Mouse (Mus musculus) bone marrow macrophage, adult 2 months (primary cell): ENCODE measurements at regions not wholly inside any gene's neighbourhood (a gene's known extent, or its start where the extent isn't known, plus 50 kb on each side); places are given as distances from the start of the nearest gene placed in this dataset.

Experiments
- H3K27ac ChIP-seq: 2 replicates; pipeline ENCODE4 v1.5.1; 2012; ENCODE audit warnings: low read depth, low read length; ENCODE audit not compliant: insufficient read depth
- H3K4me1 ChIP-seq: 2 replicates; pipeline ENCODE4 v1.6.1; 2012; ENCODE audit warnings: low read length; ENCODE audit not compliant: control insufficient read depth, insufficient read depth
- H3K4me3 ChIP-seq: 2 replicates; pipeline ENCODE4 v1.5.1; 2012; ENCODE audit warnings: mild to moderate bottlenecking, low read length, moderate library complexity; ENCODE audit not compliant: insufficient read depth
- CTCF ChIP-seq: IDR thresholded peaks from 2 replicates; pipeline ENCODE4 v1.5.1; 2012; ENCODE audit warnings: low read depth, mild to moderate bottlenecking, low read length, moderate library complexity
- POLR2A ChIP-seq: IDR thresholded peaks from 2 replicates; pipeline ENCODE4 v1.6.1; 2012; ENCODE audit warnings: mild to moderate bottlenecking, low read depth, low read length, borderline replicate concordance

GRCm38 (mm10) chr9:47439506-47439905, 90.5 kb upstream of the Cadm1 start:
- peaks cover 8% of the 10 kb centered on the region for H3K4me1 ChIP-seq
- no peak for TF ChIP-seq CTCF
- no peak for TF ChIP-seq POLR2A
- no peak overlapping the region for H3K27ac ChIP-seq
- H3K4me3 ChIP-seq = no peak overlapping the region

GRCm38 (mm10) chr9:47440128-47440527, 89.8 kb upstream of the Cadm1 start:
- peaks cover 13% of the 10 kb centered on the region for H3K4me1 ChIP-seq
- no peak overlapping the region for H3K4me3 ChIP-seq
- no peak for TF ChIP-seq CTCF
- no peak for TF ChIP-seq POLR2A
- H3K27ac ChIP-seq = no peak overlapping the region

DNA sequence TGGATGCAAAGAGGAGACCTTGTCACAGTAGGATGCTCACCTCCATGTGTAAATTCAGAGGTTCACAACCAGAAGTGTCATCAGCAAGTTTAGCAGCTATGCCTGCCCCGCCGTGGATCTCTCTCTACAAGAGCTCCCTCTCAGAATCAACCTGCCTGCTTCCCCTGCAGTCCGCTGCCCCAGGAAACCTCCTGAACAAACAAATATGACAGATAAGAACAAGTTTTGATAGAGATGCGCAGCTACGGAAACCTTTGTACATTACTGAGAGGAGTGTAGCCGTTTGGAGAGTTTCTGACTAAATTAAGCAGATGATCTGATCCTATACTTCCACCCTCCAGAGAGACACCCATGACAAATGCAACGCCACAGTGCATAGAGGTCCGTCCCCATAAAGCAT, 88.8 kb upstream of the Cadm1 start:
- H3K4me3 ChIP-seq = no peak overlapping the region

GRCm38 (mm10) chr9:47444168-47444567, 85.8 kb upstream of the Cadm1 start:
- no peak for TF ChIP-seq POLR2A
- TF ChIP-seq CTCF = no peak
- peaks cover 14% of the 10 kb centered on the region for H3K4me1 ChIP-seq
- no peak overlapping the region for H3K27ac ChIP-seq
- H3K4me3 ChIP-seq = no peak overlapping the region

More for the DNA sequence above, 88.8 kb upstream of the Cadm1 start:
- TF ChIP-seq POLR2A (no peak), CTCF (no peak)
- peaks cover 14% of the 10 kb centered on the region for H3K4me1 ChIP-seq
- no peak overlapping the region for H3K27ac ChIP-seq

DNA sequence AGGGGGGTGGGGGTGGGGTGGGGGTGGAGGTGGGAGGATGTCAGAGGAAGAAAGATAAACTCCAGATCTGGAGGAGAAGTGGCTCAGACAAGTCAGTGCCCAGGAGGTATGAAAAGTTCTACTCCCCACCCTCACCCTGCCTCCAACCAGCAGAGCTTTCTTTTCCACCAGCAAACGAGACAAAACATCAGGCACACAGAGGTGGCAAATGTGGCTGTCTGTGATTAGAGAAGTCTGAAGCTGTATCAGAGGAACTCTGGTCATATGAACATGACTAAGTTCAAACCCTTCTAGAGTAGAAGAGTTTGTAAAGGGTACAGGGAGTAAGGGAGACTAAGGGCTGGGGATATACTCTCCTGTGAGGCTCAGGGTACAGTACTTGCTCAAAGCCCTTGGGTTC, 85.2 kb upstream of the Cadm1 start:
- peaks cover 14% of the 10 kb centered on the region for H3K4me1 ChIP-seq
- no peak overlapping the region for H3K27ac ChIP-seq
- H3K4me3 ChIP-seq = no peak overlapping the region
- TF ChIP-seq CTCF = no peak

- no peak overlapping the region for H3K4me3 ChIP-seq
- H3K4me1 ChIP-seq = peaks cover 14% of the 10 kb centered on the region
- no peak overlapping the region for H3K27ac ChIP-seq
- TF ChIP-seq CTCF (no peak), POLR2A (no peak)
Measured at GRCm38 (mm10) chr9:47445332-47445731, 84.6 kb upstream of the Cadm1 start.

DNA sequence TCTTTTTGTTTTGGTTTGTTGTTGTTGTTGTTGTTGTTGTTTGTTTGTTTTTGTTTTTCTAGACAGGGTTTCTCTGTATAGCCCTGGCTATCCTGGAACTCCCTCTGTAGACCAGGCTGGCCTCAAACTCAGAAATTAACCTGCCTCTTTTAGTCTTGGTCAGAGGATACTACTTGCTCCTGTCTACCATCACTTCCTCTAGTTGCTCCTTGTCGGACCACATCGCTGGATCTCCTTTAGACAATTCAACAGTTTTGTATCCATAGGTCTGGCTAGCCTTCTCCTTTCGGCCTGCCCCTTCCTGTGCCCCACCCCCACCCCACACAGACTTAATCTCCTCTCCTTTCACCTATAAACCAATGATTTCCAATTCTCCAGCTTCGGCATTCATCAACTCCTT, 77.2 kb upstream of the Cadm1 start:
- Histone ChIP-seq H3K4me3 (no peak overlapping the region), H3K4me1 (no peaks in the 10 kb centered on the region), H3K27ac (no peak overlapping the region)
- no peak for TF ChIP-seq POLR2A
- TF ChIP-seq CTCF = no peak

DNA sequence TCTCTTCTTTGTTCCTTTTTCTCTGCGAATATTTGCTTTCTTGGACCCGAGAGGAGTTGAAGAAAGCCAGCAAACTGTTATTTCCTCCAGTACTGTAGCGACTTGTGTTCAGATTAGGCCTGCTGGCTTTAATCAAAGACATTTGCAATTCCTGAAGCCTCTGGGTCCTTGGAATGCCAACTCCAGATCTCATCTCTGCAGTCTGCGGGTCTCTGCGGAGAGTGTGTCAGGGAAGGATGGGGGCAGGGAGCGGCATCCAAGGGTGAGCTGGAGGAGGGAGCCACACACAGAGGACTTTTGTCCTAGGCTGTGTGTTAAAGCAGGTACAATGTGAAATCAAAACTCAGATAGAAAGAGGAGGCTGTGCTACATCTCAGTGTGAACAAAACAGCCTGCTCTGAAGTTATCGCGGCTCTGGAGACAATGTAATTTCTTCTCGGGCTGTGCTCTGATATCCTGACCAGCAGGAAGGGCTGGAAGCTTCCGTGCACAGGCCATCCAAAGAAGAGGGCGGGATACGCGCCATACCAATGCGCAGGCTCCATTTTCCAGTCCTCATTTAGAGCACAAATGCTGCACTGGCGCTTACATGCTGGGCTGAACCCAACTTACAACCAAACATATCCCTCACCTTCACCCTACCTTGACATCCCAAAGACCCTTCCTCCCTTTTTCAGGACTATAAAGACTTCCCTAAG, 71.1 kb upstream of the Cadm1 start:
- TF ChIP-seq POLR2A (no peak), CTCF (no peak)
- H3K27ac ChIP-seq = no peak overlapping the region

DNA sequence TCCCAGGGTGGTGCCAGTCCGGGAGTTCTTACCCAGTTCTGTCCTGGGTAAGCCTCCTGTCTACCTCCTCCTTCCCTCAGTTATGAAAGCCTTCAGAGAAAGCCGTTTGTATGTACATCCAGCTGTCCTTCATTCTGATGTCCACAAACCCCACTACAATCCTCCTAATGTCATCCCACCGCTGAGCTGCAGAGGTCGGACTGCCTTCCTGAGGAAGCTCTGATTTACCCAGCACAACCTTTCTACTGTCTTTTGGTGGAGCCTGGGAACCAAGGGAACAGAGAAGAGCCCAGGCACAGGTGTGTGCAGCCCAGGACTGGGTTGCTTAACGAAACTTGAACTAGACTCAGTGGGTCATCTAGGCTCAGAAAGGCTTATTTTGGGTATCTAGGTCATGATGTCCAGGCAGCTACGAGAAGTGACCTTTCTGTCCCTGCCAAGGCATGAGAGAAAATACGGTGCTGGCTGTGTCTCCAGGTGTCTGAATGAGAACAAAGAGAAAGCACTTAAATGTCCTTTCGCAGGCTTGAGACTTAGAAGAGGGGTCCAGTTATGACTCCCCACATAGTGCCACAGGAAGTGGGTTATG, 70.4 kb upstream of the Cadm1 start:
- H3K4me1 ChIP-seq = no peaks in the 10 kb centered on the region
- no peak overlapping the region for H3K4me3 ChIP-seq
- TF ChIP-seq POLR2A (no peak), CTCF (no peak)
- no peak overlapping the region for H3K27ac ChIP-seq

More for the DNA sequence above, 71.1 kb upstream of the Cadm1 start:
- no peaks in the 10 kb centered on the region for H3K4me1 ChIP-seq
- no peak overlapping the region for H3K4me3 ChIP-seq

DNA sequence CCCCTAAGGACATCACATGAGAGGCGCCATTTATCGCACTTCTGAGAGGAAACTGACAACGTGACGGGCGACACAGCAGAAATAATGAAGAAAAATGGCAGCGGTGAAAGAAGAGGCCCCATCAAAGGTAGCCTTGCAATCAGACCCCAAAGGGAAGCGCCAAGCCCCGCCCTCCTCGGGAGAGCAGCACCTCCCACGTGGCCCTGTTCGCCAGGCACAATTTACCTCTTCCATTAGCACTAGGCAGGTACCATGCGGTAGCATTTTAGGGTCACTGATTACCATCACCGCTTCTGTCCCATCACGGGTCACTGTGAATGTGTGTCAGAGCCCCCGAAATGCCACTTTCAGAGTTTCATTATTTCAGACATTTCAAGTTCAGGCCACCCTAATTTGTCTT, 69.7 kb upstream of the Cadm1 start:
- Histone ChIP-seq H3K4me3 (no peak overlapping the region), H3K4me1 (no peaks in the 10 kb centered on the region), H3K27ac (no peak overlapping the region)
- no peak for TF ChIP-seq POLR2A
- no peak for TF ChIP-seq CTCF
